Mouse (Mus musculus): ENCODE data around the gene Rps11.
"Not testable (repeated sequence)": the region's sequence is repeated elsewhere in the genome, so short reads cannot be mapped to it uniquely, and the experiment has no call there.

The Rps11 gene

DNA sequence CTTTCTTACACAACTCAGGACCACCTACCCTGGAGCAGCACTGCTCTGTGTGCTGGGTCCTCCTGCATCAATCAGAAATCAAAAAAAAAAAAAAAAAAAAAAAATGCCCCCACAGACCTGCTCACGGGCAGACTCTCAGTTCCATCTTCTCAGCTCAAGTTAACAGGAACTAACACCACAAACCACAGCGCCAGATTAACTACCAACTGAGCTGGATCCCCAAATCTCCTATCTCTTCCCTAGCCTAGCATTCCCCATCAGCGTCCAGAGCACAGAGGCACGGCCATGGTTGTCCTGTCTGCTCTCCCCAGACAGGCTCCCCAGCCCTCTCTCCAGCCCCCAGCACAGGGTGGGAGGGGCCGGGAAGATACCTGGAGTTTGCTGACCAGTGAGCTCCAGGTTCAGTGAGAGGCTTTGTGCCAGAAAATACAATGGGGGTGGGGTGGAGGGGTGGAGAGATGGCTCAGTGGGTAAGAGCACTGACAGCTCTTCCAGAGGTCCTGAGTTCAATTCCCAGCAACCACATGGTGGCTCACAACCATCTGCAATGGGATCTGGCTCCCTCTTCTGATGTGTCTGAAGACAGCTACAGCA is 17.1 kb downstream of the Rps11 start:
- no peak for DNase-seq

DNA sequence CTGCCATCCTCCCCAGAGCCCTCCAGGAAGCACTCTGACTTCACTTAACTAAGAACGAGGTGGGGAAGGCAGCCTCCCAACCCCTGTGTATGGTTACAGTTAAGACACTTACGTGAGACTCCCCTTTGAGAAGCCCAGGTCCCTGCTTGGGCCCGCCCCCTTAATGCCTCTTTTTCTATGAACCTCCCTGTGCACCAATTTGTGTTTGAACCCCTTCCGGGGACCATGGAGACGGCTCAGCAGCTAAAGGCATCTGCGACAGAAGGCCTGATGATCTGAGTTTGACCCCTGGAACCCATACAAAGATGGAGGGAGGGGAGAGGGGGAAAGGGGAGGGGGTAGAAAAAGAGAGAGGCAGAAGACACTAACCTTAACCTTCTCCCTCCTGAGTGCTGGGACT is 17.8 kb downstream of the Rps11 start:
- no peak for DNase-seq

GRCm38 (mm10) chr7:45105491-45105890 is 18.7 kb downstream of the Rps11 start:
- DNase-seq, result no peak

DNA sequence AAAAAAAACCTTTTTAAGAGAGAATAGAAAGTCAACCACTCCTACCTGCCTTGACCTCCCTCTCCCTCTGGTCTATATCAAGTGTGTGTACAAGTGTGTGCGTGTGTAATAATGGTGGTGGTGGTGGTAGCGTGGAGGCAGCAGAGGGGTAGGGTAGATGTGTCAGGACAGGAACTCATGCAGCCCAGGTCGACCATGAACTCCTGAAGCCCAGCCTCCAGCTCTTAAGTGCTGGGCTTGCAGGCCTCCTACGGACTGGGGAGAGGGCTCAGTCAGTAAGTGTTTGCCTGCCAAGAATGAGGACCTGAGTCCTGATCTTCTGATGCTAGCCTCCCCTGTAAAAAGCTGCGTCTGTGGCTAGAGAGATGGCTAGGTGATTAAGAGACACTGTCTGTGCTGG is 19.3 kb downstream of the Rps11 start:
- DNase-seq, result no peak

DNA sequence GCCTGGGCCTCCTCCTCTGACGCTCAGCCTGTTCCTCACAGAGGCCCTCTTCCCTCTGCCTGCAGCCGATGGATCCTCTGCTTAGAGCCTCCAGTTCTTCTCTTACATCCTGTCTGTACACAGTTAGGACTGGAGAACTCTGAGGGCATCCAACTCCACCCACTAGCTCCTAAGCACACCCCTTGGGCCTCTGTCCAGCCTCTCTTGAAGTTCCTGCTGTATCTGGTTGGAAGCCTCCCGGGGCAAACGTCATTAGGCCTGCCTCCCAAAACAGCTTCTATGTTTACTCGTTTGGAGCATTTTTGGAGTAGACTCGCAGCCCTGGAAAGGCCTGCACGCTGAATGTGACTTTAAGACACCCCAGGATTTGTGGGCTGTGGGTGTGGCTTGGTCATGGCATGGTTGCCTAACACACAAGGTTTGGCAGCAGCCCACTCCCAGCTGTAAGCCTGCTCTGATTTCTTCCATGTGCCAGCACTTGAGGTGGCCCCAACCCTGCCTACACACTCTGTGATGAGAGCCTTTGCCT is 20.5 kb downstream of the Rps11 start, which contains the start of gene Fcgrt:
Fcgrt (minus strand) TSS at position 200 of the 529 bp plus-strand sequence.
- no peak for DNase-seq

DNA sequence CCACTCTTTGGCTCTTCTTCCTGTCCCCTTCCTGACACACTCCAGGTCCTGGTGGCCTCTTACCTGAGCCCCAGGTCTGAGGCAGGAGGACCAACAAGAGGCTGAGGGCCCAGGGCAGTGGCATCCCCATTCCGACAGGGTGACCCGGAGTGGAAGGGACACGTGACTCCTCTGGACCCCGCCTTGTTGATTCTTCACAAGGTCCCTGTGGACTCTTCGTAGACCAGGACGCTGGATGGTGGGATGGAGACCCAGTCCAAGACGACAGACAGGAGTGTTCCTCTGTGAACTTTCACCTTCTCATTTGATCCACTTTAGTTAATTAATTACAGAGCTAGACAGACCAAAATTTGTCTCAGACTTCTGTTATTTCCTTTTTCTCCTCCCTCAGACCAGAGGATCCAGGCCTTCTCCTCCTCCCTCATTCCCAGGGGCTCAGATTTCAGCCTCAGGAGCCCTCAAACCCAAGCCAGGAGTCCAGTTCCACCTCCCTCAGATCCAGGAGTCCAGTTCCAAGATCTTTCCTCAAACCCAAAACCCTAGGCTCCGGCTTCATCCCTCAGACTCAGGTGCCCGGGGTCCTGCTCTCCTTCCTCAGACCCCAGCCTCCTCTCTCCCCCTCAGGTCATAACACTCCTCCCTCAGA is 21.2 kb downstream of the Rps11 start:
- DNase-seq, result no peak

GRCm38 (mm10) chr7:45102441-45102840 is 21.8 kb downstream of the Rps11 start:
- DNase-seq, result no peak

DNA sequence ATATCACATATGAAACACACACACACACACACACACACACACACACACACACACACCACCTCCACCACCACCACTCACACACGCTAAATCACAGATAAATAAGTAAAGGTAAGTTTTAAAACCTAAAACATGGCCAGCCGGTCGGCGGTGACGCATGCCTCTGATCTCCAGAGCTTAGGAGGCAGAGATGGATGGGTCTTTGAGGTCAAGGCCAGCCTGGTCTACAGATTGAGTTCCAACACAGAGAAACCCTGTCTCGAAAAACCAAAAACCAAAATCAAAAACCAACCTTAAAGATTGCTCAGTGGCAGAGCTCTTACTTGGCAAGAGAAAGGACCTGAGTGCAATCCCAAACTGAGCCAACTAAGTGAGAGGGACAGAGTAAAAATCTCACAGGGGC is 24.2 kb downstream of the Rps11 start:
- DNase-seq, result no peak

- no peak for DNase-seq
Measured at GRCm38 (mm10) chr7:45098541-45099240, 25.5 kb downstream of the Rps11 start.

DNA sequence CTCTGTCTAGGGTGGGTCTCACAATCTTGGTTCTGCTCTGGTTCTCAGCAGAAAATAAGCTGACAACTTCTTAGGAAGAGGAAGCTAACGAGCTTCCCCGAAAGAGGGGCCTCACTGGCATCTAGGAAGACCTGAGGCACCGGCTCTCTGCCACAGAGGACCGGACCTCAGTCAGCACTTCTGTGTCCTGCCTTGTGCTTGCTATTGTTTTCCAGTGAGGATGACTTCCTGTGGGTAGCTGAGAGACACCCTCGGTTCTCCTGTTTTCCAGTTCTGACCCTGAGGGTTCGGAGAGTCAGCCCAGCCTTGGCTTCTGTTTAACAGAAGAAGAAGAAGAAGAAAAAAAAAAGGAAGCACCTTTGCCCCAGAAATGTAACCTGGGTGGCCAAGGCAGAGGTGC is 26.8 kb downstream of the Rps11 start:
- DNase-seq, result no peak

DNA sequence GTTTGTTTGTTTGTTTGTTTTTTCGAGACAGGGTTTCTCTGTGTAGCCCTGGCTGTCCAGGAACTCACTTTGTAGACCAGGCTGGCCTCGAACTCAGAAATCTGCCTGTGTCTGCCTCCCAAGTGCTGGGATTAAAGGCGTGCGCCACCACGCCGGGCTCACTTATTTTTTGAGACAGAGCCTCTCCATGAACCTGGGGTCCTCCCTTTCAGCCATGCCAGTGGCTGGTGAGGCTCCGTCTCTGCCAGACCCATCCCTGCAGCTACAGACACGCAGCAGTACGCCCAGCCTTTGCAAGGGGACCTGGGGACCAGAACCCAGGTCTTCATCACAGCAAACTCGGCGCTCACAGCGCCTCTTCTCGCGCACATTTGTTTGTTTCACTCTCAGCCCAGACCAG is 28.3 kb downstream of the Rps11 start:
- DNase-seq, result not testable (repeated sequence)

DNA sequence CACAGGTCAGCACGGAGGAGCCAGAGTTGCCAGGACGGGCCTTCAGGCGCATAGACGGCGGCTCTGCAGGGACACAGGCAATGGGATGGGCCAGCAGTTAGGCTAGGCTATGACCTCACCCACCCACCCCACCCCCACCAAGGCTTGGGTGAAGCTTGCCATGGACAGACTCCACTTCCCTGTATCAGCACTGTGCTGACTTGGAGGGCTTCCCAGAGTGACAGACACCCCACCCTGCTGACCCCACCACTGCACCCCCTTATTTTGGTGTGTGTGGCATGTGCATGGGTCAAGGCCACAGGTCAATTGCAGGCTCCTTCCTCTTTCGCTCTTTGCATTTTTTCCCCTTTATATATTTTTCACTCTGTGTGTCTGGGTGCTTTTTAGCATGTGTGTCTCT is 28.9 kb downstream of the Rps11 start:
- DNase-seq, result no peak

DNA sequence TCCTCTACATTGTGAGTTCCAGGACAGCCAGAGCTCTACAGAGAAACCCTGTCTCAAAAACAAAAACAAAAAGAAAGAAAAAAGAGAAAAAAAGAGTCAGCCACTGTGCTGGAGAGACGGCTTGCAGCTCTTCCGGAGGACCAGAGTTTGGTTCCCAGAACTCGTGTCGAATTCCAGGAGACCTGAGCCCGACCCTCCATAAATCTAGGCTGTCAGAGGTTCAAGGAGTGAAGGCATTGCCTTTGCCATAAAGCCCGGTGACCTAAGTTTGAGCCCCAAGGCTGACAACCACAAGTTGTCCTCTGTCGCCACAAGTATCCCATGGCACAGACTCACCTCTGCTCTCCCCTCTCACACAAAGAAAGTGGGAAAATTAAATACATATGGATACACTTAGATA is 30.1 kb downstream of the Rps11 start:
- no peak for DNase-seq

- DNase-seq, result no peak
Measured at GRCm38 (mm10) chr7:45093516-45093905, 30.7 kb downstream of the Rps11 start.

GRCm38 (mm10) chr7:45092828-45093515 is 31.3 kb downstream of the Rps11 start:
- no peak for DNase-seq

DNA sequence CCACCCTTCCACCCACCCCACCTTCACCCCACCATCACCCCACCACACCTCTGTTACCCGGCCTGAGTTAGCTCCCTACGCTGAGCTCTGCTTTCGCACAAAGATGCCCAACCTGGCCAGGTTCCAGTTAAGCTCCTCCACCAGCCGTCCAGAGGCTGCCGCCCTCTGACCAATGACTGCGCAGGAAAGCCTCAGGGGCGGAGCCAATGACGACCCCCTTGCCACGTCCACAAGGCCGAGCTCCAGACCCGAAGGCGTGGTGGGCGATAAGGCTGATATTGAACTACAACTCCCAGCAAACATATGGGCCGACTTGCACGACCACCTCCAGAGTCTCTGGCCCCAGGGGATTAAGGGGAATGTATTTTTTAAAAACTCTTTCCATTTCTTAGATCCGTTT is 32.2 kb downstream of the Rps11 start, which contains the start of gene Rcn3:
Rcn3 (minus strand) TSS at position 174 of the 400 bp plus-strand sequence.
- peak; percentile 96 for DNase-seq

DNA sequence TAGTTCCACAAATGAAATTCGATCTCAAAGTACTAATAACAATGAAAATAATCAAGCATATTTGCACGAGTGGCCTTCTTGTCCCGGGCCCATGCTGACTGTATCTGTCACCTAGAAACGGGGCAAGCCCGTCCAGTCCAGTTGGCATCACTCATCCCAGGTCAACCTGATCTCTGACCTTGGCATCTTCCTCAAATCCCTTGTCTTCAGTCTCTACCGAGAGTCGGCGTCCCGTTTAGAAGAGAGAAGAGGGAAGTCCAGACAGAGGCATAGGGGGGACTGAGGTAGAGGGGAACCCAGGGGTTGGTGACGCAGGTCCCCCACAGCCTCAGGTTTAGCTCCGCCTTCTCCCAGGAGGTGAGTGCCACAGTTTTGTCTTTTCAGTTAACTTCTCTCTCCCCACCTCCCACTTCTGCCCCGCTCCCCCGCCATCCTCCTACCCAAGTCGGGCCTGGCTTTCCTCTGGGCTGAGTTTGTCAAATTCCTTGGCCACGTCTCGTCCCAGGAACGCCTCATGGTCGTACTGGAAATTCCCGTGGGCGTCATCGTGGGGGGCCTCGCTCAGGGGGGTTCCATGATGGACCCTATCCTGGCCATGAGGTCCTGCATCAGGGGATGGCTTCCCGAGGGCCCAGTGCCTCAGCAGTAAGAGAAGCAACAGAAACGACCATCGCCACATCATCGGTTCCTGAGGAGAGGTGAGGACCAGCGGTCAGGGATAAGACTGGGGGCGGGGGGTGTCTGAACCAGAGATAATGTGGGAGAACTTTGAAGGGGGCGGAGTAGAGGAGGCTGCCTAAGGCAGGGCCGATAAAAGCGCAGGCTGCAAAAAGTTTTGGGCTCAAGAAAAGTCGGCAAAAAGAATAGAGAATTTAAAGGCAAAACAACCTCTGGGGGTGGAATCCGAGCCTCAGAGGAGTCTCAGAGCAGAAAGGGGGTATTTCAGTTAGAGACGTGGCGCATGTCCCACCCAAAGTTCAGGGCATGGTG is 32.9 kb downstream of the Rps11 start:
- peak; percentile 22 for DNase-seq

GRCm38 (mm10) chr7:45090251-45090977 is 33.8 kb downstream of the Rps11 start:
- no peak for DNase-seq

GRCm38 (mm10) chr7:45088597-45088996 is 35.6 kb downstream of the Rps11 start:
- DNase-seq, result no peak

DNA sequence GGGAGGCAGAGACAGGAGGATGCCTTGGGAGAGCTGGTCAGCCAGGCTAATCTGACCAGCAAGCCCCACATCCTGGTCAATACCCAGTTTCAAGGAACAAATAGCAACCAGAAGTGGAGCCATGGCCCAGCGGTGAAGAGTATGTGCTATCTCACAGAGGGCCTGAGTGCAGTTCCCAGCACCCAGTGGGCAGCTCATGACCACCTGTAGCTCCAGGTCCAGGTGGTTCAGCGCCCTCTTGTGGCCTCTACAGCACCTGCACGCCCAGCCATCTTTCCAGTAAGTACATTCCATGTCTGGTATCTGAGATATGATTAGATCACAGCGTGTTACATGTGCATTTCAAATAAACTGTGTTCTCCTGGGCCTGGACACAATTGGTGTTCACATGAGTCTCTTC is 38.2 kb downstream of the Rps11 start:
- no peak for DNase-seq

DNA sequence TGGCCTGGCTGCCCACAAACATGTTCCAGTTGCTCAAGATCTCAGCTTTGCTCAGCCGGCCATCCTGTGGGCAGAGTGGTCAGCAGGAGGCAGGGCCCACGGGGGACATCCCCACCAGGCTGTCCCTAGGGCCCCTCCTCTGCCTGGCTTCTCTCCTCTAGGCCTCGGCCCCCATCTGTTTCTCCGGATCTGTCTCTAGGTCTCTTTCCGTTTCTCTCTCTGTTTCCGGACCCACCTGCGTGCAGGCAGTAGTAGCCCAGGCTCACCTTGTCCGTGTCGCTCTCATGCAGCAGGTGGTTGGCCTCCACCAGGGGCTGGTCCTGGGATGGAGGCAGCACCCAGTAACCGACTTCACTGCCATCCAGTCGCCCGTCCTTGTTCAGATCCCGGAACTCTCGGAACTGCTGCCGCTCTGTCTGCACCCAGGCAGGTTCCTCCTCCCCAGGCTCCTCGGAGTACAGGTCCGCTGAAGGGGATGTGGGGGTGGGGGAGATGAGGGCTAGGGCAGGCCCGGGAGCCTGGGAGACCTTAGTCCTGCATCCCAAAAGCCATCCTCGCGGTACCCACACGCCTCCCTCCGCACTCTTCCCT is 40.8 kb downstream of the Rps11 start:
- no peak for DNase-seq
